Mouse (Mus musculus): ENCODE results near the gene Smyd3.

GRCm38 (mm10) chr1:179451211-179451610 lies 66.6 kb downstream of the Smyd3 start:
- TF ChIP-seq CTCF (IDR thresholded peaks at IDR 0.05; ENCODE audit: insufficient read depth, low read depth, low read length) (no peak), POLR2A (IDR thresholded peaks at IDR 0.05; ENCODE audit: insufficient read depth, low read depth, low read length) (no peak)

All from olfactory bulb, adult 2 months (tissue).